Mouse (Mus musculus) small intestine, adult 2 months (tissue): ENCODE data around the gene Pmepa1. TPM values are rescaled to one million over a fixed set of nuclear protein-coding genes. Genes with fewer than 3 reads are reported as not detected.

Experiments
- H3K27ac ChIP-seq: fragments of 200-500 bp; 2 replicates; pipeline ENCODE4 v1.5.1; 2012; ENCODE audit warnings: low read depth, low read length, control low read depth, inconsistent platforms; ENCODE audit not compliant: insufficient read depth
- H3K27me3 ChIP-seq: fragments of 200-500 bp; 2 replicates; pipeline ENCODE4 v1.6.1; 2012; ENCODE audit warnings: mild to moderate bottlenecking, moderate library complexity, low read length, inconsistent platforms; ENCODE audit not compliant: control insufficient read depth, insufficient read depth
- H3K36me3 ChIP-seq: fragments of 200-500 bp; 2 replicates; pipeline ENCODE4 v1.6.1; 2012; ENCODE audit warnings: mild to moderate bottlenecking, low read length, control low read depth, inconsistent platforms; ENCODE audit not compliant: control insufficient read depth, insufficient read depth
- H3K4me1 ChIP-seq: fragments of 200-500 bp; 2 replicates; pipeline ENCODE4 v1.6.1; 2012; ENCODE audit warnings: low read length, inconsistent platforms, mixed read lengths; ENCODE audit not compliant: control insufficient read depth, insufficient read depth, insufficient read length
- H3K4me3 ChIP-seq: fragments of 200-500 bp; 2 replicates; pipeline ENCODE4 v1.5.1; 2012; ENCODE audit warnings: low read depth, mild to moderate bottlenecking, control low read depth, inconsistent platforms, low read length, moderate library complexity
- CTCF ChIP-seq: fragments of 200-500 bp; IDR thresholded peaks from 2 replicates; pipeline ENCODE4 v1.5.1; 2012; ENCODE audit warnings: low read depth, mild to moderate bottlenecking, control low read depth, inconsistent platforms, low read length, moderate library complexity, mixed read lengths; ENCODE audit not compliant: insufficient replicate concordance, insufficient read length; ENCODE audit errors: extremely low read depth
- POLR2A ChIP-seq: fragments of 200-500 bp; IDR thresholded peaks from 2 replicates; pipeline ENCODE4 v1.6.1; 2012; ENCODE audit warnings: low read depth, mild to moderate bottlenecking, control low read depth, inconsistent platforms, low read length, moderate library complexity
- WGBS: fragments of 180-500 bp; shearing (Covaris S2); methylation state at CpG from one replicate; pipeline ENCODE4 v1.1.7; 2018; 5-methylcytosine and 5-hydroxymethylcytosine counted together
- polyA plus RNA-seq: library from polyadenylated mRNA; depleted of rRNA; stranded (reverse); fragments of >200 nt; gene quantifications from 2 replicates; pipeline ENCODE4 v1.2.3, GENCODE M21; 2012

Gene Pmepa1
- polyA plus RNA-seq, 1 experiment: 93.7 TPM

- no peak overlapping the region for H3K27ac ChIP-seq
- no peaks in the 10 kb centered on the region for H3K4me1 ChIP-seq
- H3K36me3 ChIP-seq: no peaks in the 10 kb centered on the region
- H3K4me3 ChIP-seq: no peak overlapping the region
- no peaks in the 10 kb centered on the region for H3K27me3 ChIP-seq
- WGBS: 79% methylated on average over 3 of the region's 3 CpGs
- no peak for TF ChIP-seq CTCF
- no peak for TF ChIP-seq POLR2A
These were observed 13.6 kb upstream of the Pmepa1 start for GRCm38 (mm10) chr2:173289928-173290327.

GRCm38 (mm10) chr2:173285816-173286538 lies 9.6 kb upstream of the Pmepa1 start:
- 84% methylated on average over 12 of the region's 12 CpGs for WGBS
- no peak overlapping the region for H3K27ac ChIP-seq
- no peaks in the 10 kb centered on the region for H3K36me3 ChIP-seq
- no peaks in the 10 kb centered on the region for H3K4me1 ChIP-seq
- H3K4me3 ChIP-seq: no peak overlapping the region
- TF ChIP-seq CTCF: no peak
- TF ChIP-seq POLR2A: no peak
- H3K27me3 ChIP-seq: no peaks in the 10 kb centered on the region

DNA sequence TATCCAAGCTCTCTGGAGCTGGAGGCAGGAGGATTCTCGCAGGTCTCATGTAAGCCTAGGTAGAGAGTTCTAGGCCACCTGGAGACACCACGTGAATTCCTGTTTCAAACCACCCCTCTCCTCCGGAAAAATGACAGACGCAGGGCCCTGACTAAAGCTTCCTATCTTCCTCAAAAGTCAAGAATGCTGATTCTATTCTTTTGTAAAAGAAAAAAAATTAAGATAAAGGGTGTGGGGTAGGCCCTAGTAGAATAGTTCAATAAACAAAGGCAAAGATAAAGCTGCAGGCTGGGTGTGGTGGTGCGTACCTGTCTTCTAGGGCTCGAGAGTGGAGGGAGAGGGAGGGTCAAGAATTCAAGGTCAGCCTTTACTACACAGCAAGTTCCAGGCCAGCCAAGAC lies 8.4 kb upstream of the Pmepa1 start:
- Histone ChIP-seq H3K4me1 (no peaks in the 10 kb centered on the region), H3K27me3 (no peaks in the 10 kb centered on the region), H3K4me3 (no peak overlapping the region), H3K27ac (no peak overlapping the region), H3K36me3 (no peaks in the 10 kb centered on the region)
- 65% methylated on average over 6 of the region's 6 CpGs for WGBS
- TF ChIP-seq CTCF: no peak
- no peak for TF ChIP-seq POLR2A

- Histone ChIP-seq H3K27me3 (no peaks in the 10 kb centered on the region), H3K4me3 (no peak overlapping the region), H3K36me3 (no peaks in the 10 kb centered on the region), H3K27ac (no peak overlapping the region), H3K4me1 (no peaks in the 10 kb centered on the region)
- 92% methylated on average over 8 of the region's 8 CpGs for WGBS
- TF ChIP-seq CTCF (no peak), POLR2A (no peak)
These were observed 5.9 kb upstream of the Pmepa1 start for GRCm38 (mm10) chr2:173282191-173282590.

DNA sequence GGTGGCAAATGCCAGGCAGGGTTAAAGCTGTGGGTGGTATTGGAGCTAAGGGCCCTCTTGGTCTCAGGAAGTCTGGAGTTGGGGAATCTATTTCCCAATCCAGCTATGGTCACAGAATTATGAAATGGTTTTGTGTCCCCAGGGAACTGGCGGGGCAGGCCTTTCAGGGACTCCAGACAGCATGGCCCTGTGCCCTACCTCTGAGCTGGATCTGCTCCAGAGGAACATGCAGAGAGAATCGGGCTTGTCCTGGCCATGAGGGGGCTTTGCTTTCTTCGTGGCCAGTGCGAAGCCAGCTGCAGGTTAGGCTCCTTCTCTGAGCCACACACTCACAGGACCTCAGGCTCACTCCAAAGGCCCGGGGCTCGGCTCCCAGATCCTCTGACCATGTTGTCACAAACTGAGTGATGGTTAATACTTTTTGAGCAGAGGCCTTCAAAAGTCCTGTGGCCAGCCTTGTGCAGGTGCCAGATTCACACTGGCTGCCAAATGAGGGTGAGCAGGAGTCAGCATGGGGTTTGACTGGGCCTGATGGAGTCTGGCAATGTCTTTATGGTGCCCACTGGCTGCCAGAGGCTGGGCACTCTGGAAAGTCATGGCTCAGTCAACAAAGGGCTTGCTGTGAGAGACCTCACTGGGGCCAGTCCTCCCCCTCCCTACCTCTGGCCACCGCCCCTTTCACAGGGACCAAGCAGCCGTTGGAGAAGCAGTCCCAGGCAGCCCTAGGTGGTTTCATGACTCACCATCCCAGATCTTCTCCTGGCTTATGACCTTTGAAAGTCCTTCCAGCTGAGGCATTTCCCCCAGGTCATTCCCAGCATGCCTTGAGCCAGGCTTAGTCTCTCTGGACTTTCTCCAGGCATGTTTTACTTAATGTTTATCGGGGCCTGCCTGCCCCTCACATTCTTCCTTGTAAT lies 4.9 kb upstream of the Pmepa1 start:
- Histone ChIP-seq H3K36me3 (no peaks in the 10 kb centered on the region), H3K27ac (no peak overlapping the region), H3K4me3 (no peak overlapping the region), H3K4me1 (no peaks in the 10 kb centered on the region), H3K27me3 (no peaks in the 10 kb centered on the region)
- 66% methylated on average over 9 of the region's 9 CpGs for WGBS
- TF ChIP-seq CTCF (no peak), POLR2A (no peak)

DNA sequence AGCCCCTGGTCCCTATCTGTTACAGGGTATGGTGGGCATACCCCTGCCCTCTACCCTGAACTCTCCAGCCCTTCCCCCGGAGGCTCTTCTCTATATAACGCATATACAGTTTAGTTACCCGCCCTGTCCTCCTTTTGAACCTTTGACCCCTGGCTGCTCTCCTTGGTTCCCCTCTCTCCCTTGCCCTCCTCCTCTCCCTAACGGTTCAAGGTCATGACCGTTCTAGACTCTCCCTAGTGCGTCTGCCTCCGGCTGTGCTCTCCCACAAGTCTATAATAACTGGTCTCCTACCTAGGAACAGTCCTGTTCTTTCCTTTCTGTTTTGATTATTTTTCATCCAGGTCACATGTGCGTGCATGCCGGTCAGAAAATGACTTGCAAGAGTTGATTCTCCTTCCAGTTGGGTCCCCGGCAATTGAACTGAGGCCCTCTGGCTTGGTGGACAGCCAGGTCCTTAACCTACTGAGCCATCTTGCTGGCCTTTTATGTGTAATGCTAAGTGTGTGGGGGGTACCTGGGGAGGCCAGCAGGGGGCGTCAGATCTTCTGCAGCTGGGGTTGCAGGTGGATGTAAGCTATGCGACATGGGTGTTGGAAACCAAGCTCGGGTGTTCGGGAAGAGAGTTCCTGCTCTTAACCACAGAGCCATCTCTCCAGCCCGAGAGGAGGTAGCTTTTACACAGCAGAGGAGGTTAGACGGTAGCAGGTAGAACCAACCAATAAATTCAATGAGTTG lies 2.7 kb upstream of the Pmepa1 start:
- no peaks in the 10 kb centered on the region for H3K27me3 ChIP-seq
- H3K4me1 ChIP-seq: no peaks in the 10 kb centered on the region
- WGBS: 71% methylated on average over 16 of the region's 16 CpGs
- TF ChIP-seq POLR2A: no peak
- peak; percentile 52; the same call in 1 of the 2 replicates for TF ChIP-seq CTCF
- no peak overlapping the region for H3K4me3 ChIP-seq
- H3K27ac ChIP-seq: no peak overlapping the region
- H3K36me3 ChIP-seq: no peaks in the 10 kb centered on the region
